In the genomic region with DNA sequence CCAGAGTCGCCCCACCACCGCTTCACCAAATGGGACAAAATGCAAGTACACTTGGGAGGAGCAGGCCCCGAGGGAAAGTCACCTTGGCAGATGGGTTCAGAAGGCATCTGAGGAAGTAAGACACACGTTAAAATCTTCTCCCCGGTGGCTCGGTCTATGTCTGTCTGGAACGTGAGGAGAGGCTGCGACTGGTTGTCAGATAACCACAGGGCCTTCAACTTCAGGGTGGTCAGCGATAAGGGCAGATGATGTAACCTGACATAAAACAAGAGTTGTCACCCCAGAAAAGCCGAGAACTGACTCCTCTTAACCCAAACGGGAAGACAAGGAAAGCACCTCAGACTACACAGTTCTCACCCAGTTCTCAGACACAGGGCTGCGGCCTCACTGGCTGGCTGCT, we compare ENCODE assay signal across 19 mouse cellular contexts.
DNase-seq lines count a peak whose midpoint lies in the region; ATAC-seq lines count a peak whose summit lies in the region.
"Had no signal": no experiment of that assay in that cellular context is flagged by ENCODE, and none has a peak within 500 bp of the region (broad histone marks: within the 10 kb centered on the region; RNA-seq: fewer than 3 reads in every experiment).

No protein-coding gene starts in this region.

- no peak overlapping the region for H3K4me2 ChIP-seq in heart, embryonic 15.5 days
- H3K4me2 ChIP-seq in liver, embryonic 11.5 days, result peak overlapping the region; percentile 47
- H3K4me2 ChIP-seq: forebrain, embryonic 15.5 days; limb, embryonic 15.5 days had no signal

- DNase-seq in heart, adult 9 months (ENCODE audit: low spot score in 2 of 2), result no peak
- DNase-seq in c-Kit-positive CD71-positive TER-119-negative erythroid progenitor cells, embryonic 14.5 days (ENCODE audit: low read depth), result peak; percentile 74
- DNase-seq in liver, embryonic 11.5 days (ENCODE audit: low spot score), result no peak
- DNase-seq in yolk sac, embryonic 10.5 days (ENCODE audit: low spot score), result no peak
- no peak for DNase-seq in kidney, postnatal 25 days
- DNase-seq in adrenal gland, adult 2 months, result no peak
- DNase-seq: adrenal gland, postnatal 10 days; cerebellum, adult 2 months; cerebellum, postnatal 36 days; heart, postnatal 4 days; kidney, adult 11 months; right cerebral cortex, postnatal 25 days had no signal

- peaks cover 31% of the 10 kb centered on the region for H3K4me1 ChIP-seq in heart, embryonic 15.5 days (replicated peaks)
- peaks cover 10% of the 10 kb centered on the region for H3K4me1 ChIP-seq in liver, embryonic 11.5 days (replicated peaks; ENCODE audit: control insufficient read depth, insufficient read depth, low read length)
- H3K4me1 ChIP-seq: limb, embryonic 15.5 days had no signal

- peaks cover 9% of the 10 kb centered on the region; the same call in 1 of the 2 replicates for H3K36me3 ChIP-seq in heart, embryonic 15.5 days
- H3K36me3 ChIP-seq in liver, embryonic 11.5 days (ENCODE audit: control insufficient read depth, insufficient read depth, low read length), result no peaks in the 10 kb centered on the region; the same call in 1 of the 2 replicates
- H3K36me3 ChIP-seq: forebrain, embryonic 15.5 days had no signal

- peak overlapping the region; percentile 14; the same call in 1 of the 2 replicates for H3K27ac ChIP-seq in heart, embryonic 15.5 days
- H3K27ac ChIP-seq in liver, embryonic 11.5 days (ENCODE audit: low read depth, low read length), result peak overlapping the region; percentile 82
- H3K27ac ChIP-seq: forebrain, embryonic 15.5 days; limb, embryonic 15.5 days had no signal

- H3K9ac ChIP-seq in heart, embryonic 15.5 days, result no peak overlapping the region
- H3K9ac ChIP-seq in liver, embryonic 11.5 days (ENCODE audit: low read depth, low read length), result peak overlapping the region; percentile 64
- H3K9ac ChIP-seq: forebrain, embryonic 15.5 days; limb, embryonic 15.5 days had no signal

- WGBS in heart, embryonic 15.5 days, result 42% methylated on average over 12 of the region's 12 CpGs
- WGBS in liver, embryonic 11.5 days, result 41% methylated on average over 12 of the region's 12 CpGs

- H3K27me3 ChIP-seq in heart, embryonic 15.5 days, result no peaks in the 10 kb centered on the region
- H3K27me3 ChIP-seq in liver, embryonic 11.5 days (replicated peaks; ENCODE audit: control insufficient read depth, insufficient read depth, low read length), result no peaks in the 10 kb centered on the region
- H3K27me3 ChIP-seq: forebrain, embryonic 15.5 days; limb, embryonic 15.5 days had no signal

- ATAC-seq in heart, embryonic 15.5 days (replicated peaks; ENCODE audit: insufficient number of reproducible peaks, insufficient read depth, low FRiP score, low read depth), result no peak
- peak; percentile 96 for ATAC-seq in liver, embryonic 11.5 days (replicated peaks; ENCODE audit: low FRiP score)
- ATAC-seq in megakaryocyte, adult 5-6 weeks (ENCODE audit: poor library complexity, severe bottlenecking), result peak; percentile 18; the same call in 1 of the 2 replicates
- ATAC-seq: forebrain, embryonic 15.5 days; hindbrain, embryonic 16.5 days; lung, postnatal 0 days; midbrain, embryonic 16.5 days had no signal

- no peak overlapping the region for H3K4me3 ChIP-seq in heart, embryonic 15.5 days
- peak overlapping the region; percentile 26; the same call in 1 of the 2 replicates for H3K4me3 ChIP-seq in liver, embryonic 11.5 days (ENCODE audit: low read depth, low read length)
- H3K4me3 ChIP-seq: forebrain, embryonic 15.5 days; limb, embryonic 15.5 days had no signal

- no peaks in the 10 kb centered on the region for H3K9me3 ChIP-seq in heart, embryonic 15.5 days (replicated peaks)
- H3K9me3 ChIP-seq in liver, embryonic 11.5 days (ENCODE audit: control insufficient read depth, low read length), result no peaks in the 10 kb centered on the region
- H3K9me3 ChIP-seq: forebrain, embryonic 15.5 days; limb, embryonic 15.5 days had no signal
